Mouse (Mus musculus) heart, embryonic 10.5 days (tissue): ENCODE measurements around the gene Fpr1. TPM values are rescaled to one million over a fixed set of nuclear protein-coding genes. Genes with fewer than 3 reads are reported as not detected.
"Not testable (repeated sequence)": the region's sequence is repeated elsewhere in the genome, so short reads cannot be mapped to it uniquely, and the experiment has no call there.

Experiments used
- DNase-seq: peaks from one replicate; pipeline ENCODE4 v3.0.0-alpha.2; 2017; ENCODE audit warnings: low spot score
- H3K27ac ChIP-seq: fragments of 300-500 bp; sonication (generic); 2 replicates; pipeline ENCODE4 v1.5.1; 2016; ENCODE audit warnings: mild to moderate bottlenecking
- H3K27me3 ChIP-seq: fragments of 300-500 bp; sonication (generic); 2 replicates; pipeline ENCODE4 v1.6.1; 2016; ENCODE audit warnings: mild to moderate bottlenecking; ENCODE audit not compliant: poor library complexity, insufficient read depth, severe bottlenecking
- H3K36me3 ChIP-seq: fragments of 300-500 bp; sonication (generic); 2 replicates; pipeline ENCODE4 v1.6.1; 2016; ENCODE audit warnings: mild to moderate bottlenecking, moderate library complexity
- H3K4me1 ChIP-seq: fragments of 300-500 bp; sonication (generic); 2 replicates; pipeline ENCODE4 v1.6.1; 2016; ENCODE audit warnings: mild to moderate bottlenecking
- H3K4me3 ChIP-seq: fragments of 300-500 bp; sonication (generic); 2 replicates; pipeline ENCODE4 v1.5.1; 2016; ENCODE audit warnings: mild to moderate bottlenecking, moderate library complexity
- H3K9me3 ChIP-seq: fragments of 300-500 bp; sonication (generic); 2 replicates; pipeline ENCODE4 v1.6.1; 2016; ENCODE audit warnings: mild to moderate bottlenecking, moderate library complexity
- WGBS: fragments of 180-500 bp; shearing (Covaris S2); methylation state at CpG from one replicate; pipeline ENCODE4 v1.1.7; 2016; 5-methylcytosine and 5-hydroxymethylcytosine counted together
- polyA plus RNA-seq: library from polyadenylated mRNA; unstranded; fragments of >200 nt; fragmentation: Nextera tagmentation; extraction: Ambion mirVana; gene quantifications from 2 replicates; pipeline ENCODE4 v1.2.1, GENCODE M21; 2016

The Fpr1 gene
- 0.10 TPM in 1 of 2 replicates, not detected in the other for polyA plus RNA-seq

DNA sequence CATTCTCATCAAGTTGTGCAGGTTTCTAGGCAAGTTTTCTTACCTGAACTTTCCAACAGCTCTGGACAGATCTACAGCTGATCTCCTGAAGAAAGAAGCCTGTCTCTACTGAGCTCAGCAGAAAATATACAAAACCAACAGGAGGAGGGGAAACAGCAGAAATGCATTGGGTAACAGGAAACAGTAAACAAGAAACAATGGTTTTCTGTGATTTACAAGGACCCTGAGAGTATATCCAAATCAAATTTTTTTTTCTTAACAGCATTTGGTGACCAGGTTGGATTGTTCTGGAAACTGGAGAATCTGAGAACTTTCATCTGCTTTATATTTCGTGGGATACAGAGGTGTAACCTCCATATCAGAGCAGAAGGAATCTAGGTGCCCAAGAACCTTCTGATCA lies at the start of gene Fpr1:
Gene Fpr1, minus strand, starts transcription at position 101 of the 400 bp plus-strand sequence.
- Histone ChIP-seq H3K4me1 (no peaks in the 10 kb centered on the region), H3K9me3 (no peaks in the 10 kb centered on the region), H3K4me3 (no peak within 1 kb of the TSS), H3K27ac (no peak within 1 kb of the TSS), H3K27me3 (no peaks in the 10 kb centered on the region), H3K36me3 (no peaks in the 10 kb centered on the region)
- 63% methylated on average over 1 of the region's 1 CpGs for WGBS
- no peak for DNase-seq

DNA sequence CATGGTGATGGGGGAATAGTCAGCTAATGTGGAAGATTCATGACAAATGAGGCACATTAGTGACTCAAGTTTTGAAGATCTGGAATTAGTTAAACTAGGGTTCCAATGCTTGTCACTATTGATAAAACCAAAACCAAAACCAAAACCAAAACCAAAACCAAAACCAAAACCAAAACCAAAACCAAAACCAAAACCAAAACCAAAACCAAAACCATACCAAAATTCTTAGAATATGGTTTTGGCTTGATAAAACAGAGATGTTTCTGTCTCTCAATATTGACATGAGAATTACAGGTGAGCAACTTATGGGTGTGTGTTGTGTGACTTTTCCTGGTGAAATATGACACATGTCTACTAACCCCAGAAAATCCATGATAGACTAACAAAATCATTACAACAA lies 34.0 kb upstream of the Fpr1 start:
- Histone ChIP-seq H3K9me3 (0 out of 2 replicates have a peak, but pooled peaks cover 2% of the 10 kb centered on the region), H3K27me3 (no peaks in the 10 kb centered on the region), H3K4me3 (no peak overlapping the region), H3K27ac (no peak overlapping the region), H3K4me1 (no peaks in the 10 kb centered on the region), H3K36me3 (no peaks in the 10 kb centered on the region)
- DNase-seq, result no peak

DNA sequence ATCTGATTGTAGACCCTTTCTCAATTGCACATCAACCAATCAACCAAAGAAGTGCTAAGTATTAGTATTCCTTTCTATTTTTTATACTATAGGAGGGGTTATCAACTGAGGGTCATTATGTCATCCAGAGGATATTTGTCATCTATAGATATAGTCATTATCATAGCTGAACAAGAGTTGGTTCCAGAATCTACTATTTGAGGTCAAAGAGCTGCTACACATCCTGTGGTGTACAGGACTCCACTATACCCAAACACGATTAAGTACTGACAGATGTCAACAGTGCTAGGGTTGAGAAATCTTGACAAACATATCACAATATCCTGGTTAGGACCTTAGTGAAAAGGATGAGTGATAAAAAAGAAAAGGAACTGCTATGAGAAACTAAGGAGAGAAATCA lies 33.6 kb upstream of the Fpr1 start:
- WGBS, result 87% methylated on average over 1 of the region's 1 CpGs
- no peak for DNase-seq
- Histone ChIP-seq H3K36me3 (no peaks in the 10 kb centered on the region), H3K4me3 (no peak overlapping the region), H3K27ac (no peak overlapping the region), H3K27me3 (no peaks in the 10 kb centered on the region), H3K9me3 (0 out of 2 replicates have a peak, but pooled peaks cover 2% of the 10 kb centered on the region), H3K4me1 (no peaks in the 10 kb centered on the region)

DNA sequence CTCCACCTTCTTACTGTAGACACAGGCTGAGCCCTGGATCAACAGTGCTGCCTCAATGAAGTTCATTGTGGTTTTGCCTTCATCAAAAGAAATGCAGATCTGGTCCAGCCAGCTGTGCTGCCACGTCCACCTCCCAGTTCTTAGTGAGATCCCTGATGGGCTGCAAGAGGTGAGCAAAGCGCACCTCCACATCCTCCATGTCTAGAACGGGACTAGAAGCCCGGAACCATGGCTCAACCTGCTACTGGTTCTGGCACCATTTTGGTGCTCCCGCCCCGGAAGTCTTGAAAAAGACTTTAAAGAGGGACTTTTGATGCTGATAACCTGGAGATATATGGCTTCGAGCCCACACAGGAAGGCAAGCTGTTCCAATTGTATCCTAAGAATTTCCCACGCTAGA lies 28.9 kb upstream of the Fpr1 start:
- WGBS, result 83% methylated on average over 8 of the region's 8 CpGs
- DNase-seq, H3K36me3 ChIP-seq, H3K27ac ChIP-seq, H3K9me3 ChIP-seq, H3K4me3 ChIP-seq, H3K4me1 ChIP-seq, H3K27me3 ChIP-seq: not testable (repeated sequence)

DNA sequence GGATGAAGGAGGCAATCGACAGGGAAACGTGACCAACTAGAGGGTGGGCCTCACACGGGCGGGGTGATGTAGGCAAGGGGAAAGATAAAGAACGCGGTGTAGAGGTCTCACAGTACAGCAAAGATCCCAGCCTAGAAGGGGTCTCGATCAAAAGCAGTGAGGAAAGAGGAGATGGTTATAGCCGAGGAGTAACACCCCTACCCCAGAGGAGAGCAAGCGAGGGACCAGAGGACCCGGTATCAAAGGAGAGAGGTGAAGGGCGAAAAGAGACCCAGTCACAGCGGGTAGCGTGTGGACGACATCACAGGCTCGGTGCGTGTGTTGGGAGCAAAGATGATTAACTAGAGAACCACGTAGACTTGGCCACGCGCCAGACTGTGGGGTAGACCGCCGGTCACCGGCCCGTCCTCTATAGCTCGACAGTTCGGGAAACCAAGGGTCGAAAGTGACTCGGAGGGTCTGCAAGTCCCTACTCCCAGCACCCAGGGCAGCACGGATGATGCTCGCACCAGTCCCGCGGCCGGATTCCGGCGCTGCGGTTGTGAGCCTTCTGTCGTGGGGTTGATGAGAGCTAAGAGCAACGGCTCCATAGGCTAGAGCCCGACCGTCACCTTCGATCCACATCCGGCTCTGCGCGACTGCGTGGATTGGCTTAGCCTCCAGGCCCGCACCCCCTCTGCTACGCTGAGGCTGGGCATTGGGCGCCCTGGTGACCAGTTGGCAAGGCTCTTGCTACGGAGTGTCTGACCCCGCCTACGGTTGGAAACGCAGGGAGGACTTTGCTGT lies 26.1 kb upstream of the Fpr1 start:
- Histone ChIP-seq H3K27ac (peak overlapping the region; percentile 80), H3K27me3 (no peaks in the 10 kb centered on the region), H3K9me3 (peaks cover 5% of the 10 kb centered on the region; the same call in 1 of the 2 replicates), H3K4me1 (no peaks in the 10 kb centered on the region), H3K36me3 (no peaks in the 10 kb centered on the region), H3K4me3 (peak overlapping the region; percentile 64)
- 17% methylated on average over 51 of the region's 51 CpGs for WGBS
- DNase-seq, result peak; percentile 93

DNA sequence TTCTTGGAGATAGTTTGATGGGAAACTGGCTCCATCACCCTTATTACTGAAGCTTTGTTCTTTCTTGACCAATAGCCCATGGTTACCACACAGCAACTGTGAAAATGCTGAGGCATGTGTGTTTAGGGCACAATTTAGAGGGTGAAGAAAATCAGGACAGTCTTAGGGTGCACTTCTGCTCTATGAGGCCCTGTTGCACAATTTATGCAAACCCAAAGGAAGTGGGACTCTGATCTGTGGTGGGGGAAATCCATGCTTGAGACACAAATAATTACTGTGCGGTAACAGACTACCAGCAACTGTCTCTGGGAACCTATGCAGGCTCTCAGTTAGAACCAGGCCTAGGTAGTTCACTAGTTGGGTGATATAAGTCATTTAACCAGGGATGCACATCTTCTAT lies 17.0 kb upstream of the Fpr1 start:
- H3K27ac ChIP-seq, result no peak overlapping the region
- H3K9me3 ChIP-seq, result no peaks in the 10 kb centered on the region
- no peaks in the 10 kb centered on the region for H3K4me1 ChIP-seq
- no peaks in the 10 kb centered on the region for H3K36me3 ChIP-seq
- 85% methylated on average over 1 of the region's 1 CpGs for WGBS
- DNase-seq, result no peak
- H3K4me3 ChIP-seq, result no peak overlapping the region
- no peaks in the 10 kb centered on the region for H3K27me3 ChIP-seq

DNA sequence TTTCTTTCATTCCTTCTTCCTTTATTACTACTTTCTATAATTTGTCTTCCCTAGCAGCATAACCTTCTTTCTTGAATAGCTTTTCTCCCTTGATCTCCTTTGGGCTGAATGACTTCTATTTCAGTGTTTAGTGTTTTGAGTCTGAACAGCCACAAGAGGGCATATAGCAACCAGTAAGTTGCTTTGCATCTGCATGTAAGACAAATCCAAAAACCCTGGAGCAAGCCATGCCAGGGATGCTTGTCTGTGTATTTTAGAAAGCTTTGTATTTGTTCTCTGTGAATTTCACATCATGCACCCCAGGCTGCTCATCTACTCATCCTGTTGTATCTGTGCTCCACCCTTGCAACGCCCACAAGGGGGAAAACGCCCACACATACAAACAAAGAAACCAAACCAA lies 15.5 kb upstream of the Fpr1 start:
- DNase-seq, result no peak
- Histone ChIP-seq H3K27me3 (no peaks in the 10 kb centered on the region), H3K4me1 (no peaks in the 10 kb centered on the region), H3K36me3 (no peaks in the 10 kb centered on the region), H3K4me3 (no peak overlapping the region), H3K27ac (no peak overlapping the region), H3K9me3 (no peaks in the 10 kb centered on the region)
- 80% methylated on average over 2 of the region's 2 CpGs for WGBS

DNA sequence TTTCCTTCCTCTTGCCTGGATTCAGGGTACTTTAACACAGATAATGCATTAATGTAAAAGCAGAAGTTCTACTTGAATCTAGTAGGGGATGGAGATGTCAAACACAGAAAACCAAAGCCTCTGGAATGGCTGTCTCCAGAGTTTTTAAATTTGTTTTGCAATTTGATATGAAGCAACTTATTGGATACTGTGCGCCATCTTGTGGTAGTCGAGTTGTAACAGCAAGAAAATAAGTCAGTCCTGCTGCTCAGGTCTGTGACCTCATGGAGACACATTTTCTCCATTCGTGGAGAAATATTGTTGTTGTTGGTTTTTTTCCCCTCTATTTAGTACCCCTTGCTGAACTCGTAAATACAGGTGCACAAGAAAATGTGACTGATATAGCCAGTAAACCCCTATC lies 12.3 kb upstream of the Fpr1 start:
- H3K9me3 ChIP-seq, result no peaks in the 10 kb centered on the region
- no peaks in the 10 kb centered on the region for H3K27me3 ChIP-seq
- 7% methylated on average over 4 of the region's 4 CpGs for WGBS
- DNase-seq, result no peak
- H3K36me3 ChIP-seq, result no peaks in the 10 kb centered on the region
- no peak overlapping the region for H3K27ac ChIP-seq
- H3K4me1 ChIP-seq, result no peaks in the 10 kb centered on the region
- H3K4me3 ChIP-seq, result no peak overlapping the region

DNA sequence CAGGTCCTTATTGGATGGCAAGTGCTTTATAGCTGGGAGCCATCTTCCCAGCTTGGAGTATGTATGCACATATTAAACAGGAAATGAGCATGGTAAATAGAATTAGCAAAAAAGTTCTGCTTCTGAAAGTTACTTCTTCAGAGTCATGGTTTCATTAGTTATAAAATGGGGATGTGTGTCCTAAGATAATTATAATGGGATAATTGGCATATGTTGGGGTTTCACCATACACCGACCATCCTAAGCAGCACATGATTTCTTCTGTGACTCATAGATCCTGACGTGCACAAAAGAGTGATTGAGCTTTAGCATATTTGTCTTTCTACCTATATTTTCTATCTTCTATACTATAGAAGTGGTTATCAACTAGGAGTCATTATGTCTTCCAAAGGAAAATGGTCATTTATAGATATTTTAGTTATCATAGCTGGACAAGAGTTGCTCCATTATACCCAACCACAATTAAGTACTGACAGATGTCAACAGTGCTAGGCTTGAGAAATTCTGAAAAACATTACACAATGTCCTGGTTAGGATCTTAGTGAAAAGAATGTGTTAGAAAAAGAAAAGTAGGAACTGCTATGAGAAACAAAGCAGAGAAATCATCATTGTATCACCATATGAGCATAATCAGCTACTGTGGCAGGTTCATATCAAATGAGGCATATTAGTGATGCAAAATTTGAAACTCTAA lies 6.1 kb upstream of the Fpr1 start:
- H3K27ac ChIP-seq, result no peak overlapping the region
- no peak overlapping the region for H3K4me3 ChIP-seq
- no peaks in the 10 kb centered on the region for H3K27me3 ChIP-seq
- DNase-seq, result no peak
- no peaks in the 10 kb centered on the region for H3K36me3 ChIP-seq
- 85% methylated on average over 2 of the region's 2 CpGs for WGBS
- no peaks in the 10 kb centered on the region for H3K9me3 ChIP-seq
- no peaks in the 10 kb centered on the region for H3K4me1 ChIP-seq

DNA sequence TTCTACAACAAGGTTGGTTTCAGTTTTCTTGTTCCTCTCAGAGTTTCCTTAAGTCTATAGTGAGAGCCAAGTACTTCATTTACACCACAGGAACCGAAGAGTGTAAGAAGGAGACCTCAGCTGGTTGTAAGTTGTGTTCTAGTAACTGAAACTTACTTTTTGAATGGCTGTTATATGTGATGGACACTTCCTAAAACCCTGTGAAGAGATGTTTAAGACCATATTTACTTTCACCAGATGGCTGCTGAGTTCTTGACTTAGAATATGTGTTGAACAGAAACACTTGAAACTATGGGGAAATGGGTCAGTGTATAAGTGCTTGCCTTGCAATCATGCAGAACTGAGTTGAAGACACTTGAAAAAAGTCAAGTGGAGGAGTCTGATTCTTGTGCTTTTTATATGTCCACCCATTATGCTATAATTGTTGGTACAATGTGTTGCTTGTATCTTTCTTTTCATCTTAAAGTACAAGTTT lies 4.1 kb upstream of the Fpr1 start, which contains the start of the genes Fpr2 and Fpr3:
Gene Fpr2, plus strand, starts transcription at position 51 of the 475 bp plus-strand sequence.
Gene Fpr3, plus strand, starts transcription at position 79 of the 475 bp plus-strand sequence.
- 65% methylated on average over 1 of the region's 1 CpGs for WGBS

DNA sequence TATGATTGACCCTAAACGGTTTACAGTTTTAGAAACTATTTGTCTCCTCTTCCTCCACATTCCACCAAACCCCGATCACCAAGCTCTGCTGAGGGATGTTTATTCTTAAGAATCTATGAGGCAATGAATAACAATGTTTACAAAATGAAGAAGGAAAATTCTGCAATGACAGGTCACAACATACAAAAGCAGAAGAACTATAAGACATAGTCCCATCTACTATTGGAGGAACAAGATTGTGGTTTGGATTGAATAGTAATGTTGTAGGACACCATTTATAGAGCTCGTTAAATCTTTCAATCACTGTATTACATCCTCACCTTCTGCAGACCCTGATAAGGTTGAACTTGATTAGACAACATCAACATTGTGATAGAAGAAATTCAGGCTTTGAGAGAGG lies 1.1 kb downstream of the Fpr1 start:
- DNase-seq, result no peak
- Histone ChIP-seq H3K36me3 (no peaks in the 10 kb centered on the region), H3K9me3 (no peaks in the 10 kb centered on the region), H3K4me1 (no peaks in the 10 kb centered on the region), H3K27ac (no peak overlapping the region), H3K4me3 (no peak overlapping the region), H3K27me3 (no peaks in the 10 kb centered on the region)
- 74% methylated on average over 3 of the region's 3 CpGs for WGBS

More for the DNA sequence above, 4.1 kb upstream of the Fpr1 start, which contains the start of the genes Fpr2 and Fpr3:
- Histone ChIP-seq H3K36me3 (no peaks in the 10 kb centered on the region), H3K27ac (no peak within 1 kb of the TSS), H3K27me3 (no peaks in the 10 kb centered on the region), H3K4me3 (no peak within 1 kb of the TSS), H3K9me3 (no peaks in the 10 kb centered on the region), H3K4me1 (no peaks in the 10 kb centered on the region)
- no peak for DNase-seq

DNA sequence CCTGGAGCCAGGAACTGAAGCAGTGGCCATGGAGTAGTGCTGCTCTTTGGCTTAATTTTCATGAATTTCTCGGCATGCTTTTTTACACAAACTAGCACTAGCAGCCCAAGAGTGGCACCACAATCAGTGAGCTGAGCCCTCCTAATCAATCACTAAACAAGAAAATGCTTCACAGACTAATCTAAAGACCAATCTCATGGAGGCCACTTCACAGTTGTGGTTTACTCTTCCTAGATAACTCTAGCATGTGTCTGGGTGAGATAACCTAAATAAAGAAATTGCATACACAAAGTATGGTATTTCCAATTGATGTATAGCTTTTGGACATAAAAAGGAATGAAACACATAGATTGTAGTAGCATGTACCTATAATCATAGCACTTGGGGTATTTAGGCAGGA lies 4.4 kb downstream of the Fpr1 start:
- Histone ChIP-seq H3K36me3 (no peaks in the 10 kb centered on the region), H3K4me3 (no peak overlapping the region), H3K27ac (no peak overlapping the region), H3K4me1 (no peaks in the 10 kb centered on the region), H3K9me3 (no peaks in the 10 kb centered on the region), H3K27me3 (no peaks in the 10 kb centered on the region)
- WGBS, result 79% methylated on average over 1 of the region's 1 CpGs
- no peak for DNase-seq

DNA sequence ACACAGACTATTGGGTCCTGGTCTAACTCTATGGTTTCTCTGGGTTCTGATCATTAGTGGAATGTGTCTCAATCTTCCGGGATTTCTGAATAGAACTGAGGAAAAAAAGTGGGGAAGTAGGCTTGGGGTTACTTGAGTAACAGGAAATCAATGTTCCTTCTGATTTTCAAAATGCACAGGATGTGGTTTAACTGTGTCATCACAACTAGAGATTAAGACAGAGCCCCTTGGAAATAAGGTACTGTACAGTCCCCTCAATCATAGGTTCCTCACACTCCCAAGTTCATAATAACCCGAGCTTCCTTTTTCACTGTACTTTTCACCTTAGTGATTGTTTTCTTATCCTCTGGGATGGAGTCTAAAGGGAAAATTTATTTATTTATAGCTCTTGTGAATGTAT lies 12.0 kb downstream of the Fpr1 start:
- Histone ChIP-seq H3K4me3 (no peak overlapping the region), H3K4me1 (no peaks in the 10 kb centered on the region), H3K36me3 (no peaks in the 10 kb centered on the region), H3K27me3 (no peaks in the 10 kb centered on the region), H3K9me3 (no peaks in the 10 kb centered on the region; the same call in 1 of the 2 replicates), H3K27ac (no peak overlapping the region)
- no peak for DNase-seq
- 73% methylated on average over 2 of the region's 2 CpGs for WGBS
